Mouse (Mus musculus) mature B cell (primary cell): ENCODE data around the gene Pip5k1b.

Experiments used
- in situ Hi-C: fragments of 300-500 bp; cut with MboI; formaldehyde crosslinking; loops from 2 replicates; pipeline ENCODE4 v1.14.3; 2019

Gene Pip5k1b

DNA sequence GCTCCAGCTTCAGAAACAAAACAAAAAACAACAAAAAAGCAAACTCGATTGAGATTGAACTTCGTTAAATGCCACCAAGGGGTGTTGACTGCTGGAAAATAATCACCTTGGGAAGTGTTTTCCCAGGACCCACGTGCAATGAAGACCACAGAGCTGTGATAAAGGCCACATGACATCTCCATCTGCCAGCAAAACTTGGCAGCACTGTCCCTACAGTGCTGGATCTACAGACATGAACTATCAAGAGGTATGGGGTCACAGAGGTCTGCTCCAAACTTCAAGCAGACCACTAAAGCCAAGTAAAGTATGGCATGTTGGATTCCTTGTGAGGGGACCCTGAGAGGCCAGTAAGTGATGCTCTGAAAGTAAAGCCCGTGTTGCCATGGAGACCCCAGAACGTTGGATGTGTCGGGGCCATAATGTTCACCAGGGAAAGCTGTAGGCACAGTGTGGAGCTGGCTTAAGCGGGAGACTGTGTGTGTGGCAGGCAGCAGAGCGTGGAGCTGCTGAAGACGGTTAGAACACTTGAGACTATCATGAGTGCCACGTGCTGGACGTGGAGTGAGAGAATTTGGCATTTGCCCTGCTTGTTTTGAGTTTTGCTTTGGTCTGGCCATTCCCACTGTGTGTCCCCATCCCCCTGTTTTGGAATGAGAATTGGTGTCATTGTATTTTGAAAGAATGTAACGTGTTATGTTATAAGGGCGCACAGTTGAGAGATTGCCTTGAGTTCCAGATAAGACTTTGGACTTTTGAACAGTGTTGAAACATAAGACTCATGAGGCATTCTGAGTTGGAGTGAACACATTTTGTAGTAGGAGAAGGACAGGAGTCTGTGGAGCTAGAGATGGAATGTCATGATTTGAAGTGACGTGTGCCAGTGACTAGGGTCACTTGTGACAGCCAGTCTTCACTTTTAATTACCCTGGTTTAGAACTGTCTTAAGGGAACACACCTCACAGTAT is 12.0 kb downstream of the Pip5k1b start:
- in situ Hi-C loops: no loop called here

DNA sequence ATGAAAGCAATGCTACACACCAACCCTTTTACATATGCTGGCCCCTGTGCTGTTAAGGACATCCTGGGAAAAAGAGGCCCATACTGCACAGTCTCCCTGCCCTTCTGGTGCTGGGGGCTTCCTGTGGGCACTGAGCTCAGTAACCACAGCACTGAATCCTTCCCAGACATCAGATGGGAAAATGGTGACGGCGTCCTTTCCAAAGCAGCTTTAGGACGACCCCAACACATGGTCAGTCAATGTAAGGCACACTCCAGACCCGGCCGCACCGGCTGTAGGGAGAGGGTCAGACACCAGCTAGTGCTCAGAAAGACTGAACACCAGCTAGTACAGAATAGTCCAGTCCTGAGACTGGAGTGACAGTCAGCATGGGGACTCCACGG is 13.4 kb downstream of the Pip5k1b start:
- in situ Hi-C loops: no loop called here

DNA sequence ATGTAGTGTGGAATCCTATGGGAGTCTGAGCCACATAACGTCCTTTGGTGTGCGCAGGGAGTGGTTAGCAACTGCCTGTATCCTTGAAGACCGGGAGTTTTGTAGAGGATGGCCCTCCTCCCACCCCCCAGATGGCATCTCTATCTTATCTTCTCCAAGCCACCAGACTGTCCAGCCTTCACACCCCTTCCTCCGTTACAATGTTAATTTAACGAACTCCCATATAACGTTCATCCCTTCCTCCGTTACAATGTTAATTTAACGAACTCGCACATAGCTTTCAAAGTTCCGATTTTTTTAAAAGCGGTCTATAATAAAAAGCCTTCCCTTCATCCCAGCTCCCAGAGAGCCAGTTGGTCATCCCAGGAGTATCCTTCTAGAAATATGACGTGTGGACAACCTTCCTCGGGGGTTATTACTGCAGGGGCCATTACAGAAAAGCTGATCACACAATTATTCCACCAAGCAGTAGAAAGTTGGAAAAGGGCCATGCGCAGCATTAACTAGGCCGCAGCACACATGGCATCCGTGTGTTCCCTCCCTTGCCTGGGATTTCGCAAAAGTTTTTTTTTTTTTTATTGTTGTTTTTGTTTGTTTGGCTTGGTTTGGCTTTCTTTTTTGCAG is 13.9 kb downstream of the Pip5k1b start:
- in situ Hi-C loops: no loop called here

DNA sequence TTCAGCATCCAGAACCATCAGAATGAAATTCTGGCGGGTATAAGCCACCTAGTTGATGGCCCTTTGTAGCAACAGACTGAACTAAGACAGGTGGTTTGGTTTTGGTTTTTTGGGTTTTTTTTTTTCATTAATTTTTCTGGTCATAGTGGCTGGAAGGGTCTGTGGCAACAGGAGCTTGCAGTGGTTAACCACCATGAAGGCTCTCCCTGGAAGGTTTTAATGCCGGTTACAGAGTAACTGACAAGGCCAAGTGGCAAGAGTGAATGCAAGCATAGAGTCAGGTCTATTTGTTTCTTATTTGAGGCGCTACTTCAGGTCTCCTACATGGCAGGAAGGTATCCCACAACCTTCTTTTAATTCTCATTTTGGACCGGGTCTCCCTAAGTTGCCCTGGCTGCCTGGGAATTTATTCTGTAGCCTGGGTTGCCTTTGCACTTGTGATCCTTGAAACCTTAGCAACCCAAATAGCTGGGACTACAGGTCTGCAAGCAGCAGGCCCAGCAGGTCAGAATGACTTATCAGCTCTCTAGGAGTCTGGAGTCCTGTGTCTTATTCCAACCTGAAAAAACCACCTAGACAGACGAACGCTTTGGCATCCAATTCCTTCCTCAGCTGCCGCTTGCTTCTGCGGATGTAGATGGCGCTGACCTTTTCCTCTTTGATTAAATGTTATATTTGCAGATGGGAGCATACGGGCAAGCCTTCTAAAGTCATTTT is 14.6 kb downstream of the Pip5k1b start:
- in situ Hi-C loops: no loop called here

DNA sequence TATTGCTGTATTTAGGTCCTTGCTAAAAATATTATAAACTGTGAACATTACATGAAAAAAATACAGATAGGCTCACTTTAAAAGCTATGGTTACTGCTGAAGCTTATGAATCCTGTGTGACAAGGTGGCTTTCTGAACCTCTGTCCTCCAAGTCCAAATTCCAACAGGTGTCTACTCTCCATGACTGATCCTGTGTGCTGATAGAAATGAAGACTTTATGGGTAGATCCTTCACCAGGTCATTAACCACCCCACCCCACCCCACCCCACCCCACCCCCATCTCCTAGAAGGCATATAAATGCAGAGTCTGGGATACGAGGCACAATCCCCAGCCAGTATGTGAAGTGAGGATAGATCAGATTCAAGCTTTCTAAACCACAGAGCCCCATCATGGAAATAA is 16.6 kb downstream of the Pip5k1b start:
- in situ Hi-C loops: no loop called here

DNA sequence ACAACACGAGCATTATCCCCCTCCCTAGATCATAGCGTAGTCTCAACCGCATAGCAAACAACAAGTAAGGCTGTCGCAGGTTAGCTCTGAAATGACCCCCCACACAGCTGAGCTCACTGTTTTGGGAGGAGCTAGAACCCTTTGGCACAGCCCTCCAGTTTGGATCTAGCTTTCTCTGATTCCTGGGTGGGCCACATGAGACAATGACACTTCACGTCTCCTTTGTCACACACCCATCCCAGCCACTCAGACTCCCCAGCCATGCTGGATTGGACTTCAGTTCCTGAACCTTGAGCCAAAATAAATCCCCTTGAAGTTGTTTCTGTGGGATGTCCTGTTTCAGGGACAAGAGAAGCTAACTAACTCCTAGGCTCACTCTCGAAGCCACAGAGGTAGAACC is 17.5 kb downstream of the Pip5k1b start:
- in situ Hi-C loops: no loop called here

DNA sequence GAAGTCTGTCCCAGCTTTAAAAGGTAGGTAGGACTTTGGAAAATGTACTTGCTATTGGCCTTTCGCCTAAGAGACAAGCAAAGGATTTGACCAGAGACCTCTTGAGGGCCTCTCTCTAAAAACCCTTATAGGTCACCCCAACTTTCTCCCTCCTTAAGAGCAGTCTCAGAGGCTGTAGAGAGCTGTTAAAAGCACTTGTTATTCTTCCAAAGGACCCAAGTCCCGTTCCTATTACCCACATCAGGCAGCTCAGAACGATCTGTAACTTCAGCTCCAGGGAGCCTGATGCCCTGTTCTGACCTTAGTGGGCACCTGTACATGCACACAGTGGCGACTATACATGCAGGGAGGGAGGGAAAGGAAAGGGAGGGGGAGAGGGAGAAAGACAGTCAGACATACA is 18.0 kb downstream of the Pip5k1b start:
- in situ Hi-C loops: no loop called here

DNA sequence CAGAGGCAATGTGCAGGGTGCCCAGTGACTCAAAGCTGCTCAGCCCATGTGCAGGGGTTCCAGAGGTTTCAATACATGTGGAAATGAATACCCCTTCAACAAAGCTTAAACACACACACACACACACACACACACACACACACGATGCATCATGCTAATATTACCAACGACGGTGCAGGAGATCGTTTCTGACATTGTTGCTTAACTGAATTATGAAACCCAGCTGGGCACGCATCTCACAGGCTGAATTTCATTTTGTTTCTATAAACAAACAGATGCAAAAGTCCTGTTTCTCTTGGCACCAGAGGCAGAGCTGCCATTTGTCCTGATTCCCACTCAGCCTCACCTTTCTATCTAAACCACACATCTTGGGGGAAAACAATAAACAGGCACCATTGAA is 18.8 kb downstream of the Pip5k1b start:
- in situ Hi-C loops: no loop called here

DNA sequence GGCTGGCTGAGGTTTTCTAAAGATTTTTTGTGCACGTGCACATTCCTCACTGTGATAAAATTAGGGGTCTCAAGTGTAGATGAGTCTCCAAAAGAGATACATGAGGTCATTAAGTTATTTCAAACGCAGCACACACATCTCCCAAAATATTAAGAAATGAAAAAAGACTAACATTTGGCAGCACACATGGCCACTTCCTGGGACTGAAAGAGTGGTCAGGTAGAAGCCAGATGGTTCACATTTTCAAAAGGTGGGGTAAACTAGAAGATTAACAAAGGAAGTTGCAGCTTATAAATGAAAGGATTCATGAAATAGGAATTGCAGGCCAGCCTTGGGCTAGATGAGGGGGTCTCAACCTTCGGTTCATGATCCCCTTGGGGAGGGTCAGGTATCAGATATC is 19.4 kb downstream of the Pip5k1b start:
- in situ Hi-C loops: no loop called here

DNA sequence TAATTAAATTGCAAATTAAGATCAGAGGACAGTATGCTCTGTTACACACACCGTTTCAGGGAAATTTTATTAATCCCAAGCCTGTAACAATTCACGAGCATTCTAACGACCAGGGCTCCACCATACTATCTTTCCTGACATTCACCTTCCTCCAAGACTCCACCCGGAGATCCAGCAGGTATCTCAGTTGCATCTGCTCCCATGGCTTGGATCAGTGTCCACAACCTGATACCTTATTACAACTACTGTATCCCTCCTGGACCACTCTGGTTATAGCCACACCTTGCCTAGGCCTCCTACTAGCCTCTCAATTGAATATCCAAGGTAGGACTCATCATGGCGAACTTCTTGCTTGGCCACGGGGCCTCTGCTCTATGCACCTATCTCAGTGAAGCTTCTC is 20.5 kb downstream of the Pip5k1b start:
- in situ Hi-C loops: no loop called here

DNA sequence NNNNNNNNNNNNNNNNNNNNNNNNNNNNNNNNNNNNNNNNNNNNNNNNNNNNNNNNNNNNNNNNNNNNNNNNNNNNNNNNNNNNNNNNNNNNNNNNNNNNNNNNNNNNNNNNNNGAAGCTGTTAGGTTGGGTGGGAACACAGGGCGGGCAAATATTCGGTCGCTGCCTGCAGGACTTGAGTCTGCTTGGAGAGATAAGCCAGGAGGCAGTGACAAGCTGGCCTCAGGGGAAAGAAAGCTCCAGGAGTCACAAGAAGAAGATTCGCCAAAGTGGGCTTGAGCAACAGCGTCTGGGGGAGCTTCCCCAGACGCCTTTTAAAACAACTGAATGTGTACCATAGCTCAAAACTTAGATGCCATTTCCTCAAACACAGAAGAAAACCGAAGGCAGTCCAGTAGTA is 20.9 kb downstream of the Pip5k1b start:
- in situ Hi-C loops: no loop called here

DNA sequence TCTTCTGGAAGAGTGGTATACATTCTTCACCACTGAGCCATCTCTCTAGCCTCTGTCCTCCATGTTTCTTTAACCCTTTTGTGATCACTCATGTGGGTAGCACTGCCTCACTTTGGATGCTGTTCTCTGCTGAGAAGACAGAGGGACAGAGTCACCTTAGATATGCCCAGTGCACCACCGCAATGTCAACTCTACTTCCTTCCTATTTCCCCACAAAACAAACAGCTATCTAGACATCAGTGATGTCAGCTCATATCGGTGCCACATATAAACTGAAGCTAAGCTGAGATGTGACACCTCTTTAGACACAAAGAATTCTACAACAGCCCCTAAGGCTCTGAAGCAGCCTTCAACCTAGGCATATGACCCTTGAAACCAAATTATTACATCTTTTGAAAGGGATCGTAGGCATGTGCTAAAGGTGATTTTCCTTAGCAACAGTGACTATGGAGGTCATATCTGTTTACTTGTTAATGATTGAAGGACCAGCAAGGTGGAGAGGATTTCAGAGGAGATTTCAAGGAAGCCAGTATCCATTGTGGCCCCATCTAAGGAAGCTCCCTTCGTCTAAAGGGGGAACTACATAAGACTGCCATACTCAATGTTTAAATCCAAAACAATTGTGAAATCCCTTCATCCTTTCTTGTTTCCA is 26.6 kb downstream of the Pip5k1b start:
- in situ Hi-C loops: no loop called here

DNA sequence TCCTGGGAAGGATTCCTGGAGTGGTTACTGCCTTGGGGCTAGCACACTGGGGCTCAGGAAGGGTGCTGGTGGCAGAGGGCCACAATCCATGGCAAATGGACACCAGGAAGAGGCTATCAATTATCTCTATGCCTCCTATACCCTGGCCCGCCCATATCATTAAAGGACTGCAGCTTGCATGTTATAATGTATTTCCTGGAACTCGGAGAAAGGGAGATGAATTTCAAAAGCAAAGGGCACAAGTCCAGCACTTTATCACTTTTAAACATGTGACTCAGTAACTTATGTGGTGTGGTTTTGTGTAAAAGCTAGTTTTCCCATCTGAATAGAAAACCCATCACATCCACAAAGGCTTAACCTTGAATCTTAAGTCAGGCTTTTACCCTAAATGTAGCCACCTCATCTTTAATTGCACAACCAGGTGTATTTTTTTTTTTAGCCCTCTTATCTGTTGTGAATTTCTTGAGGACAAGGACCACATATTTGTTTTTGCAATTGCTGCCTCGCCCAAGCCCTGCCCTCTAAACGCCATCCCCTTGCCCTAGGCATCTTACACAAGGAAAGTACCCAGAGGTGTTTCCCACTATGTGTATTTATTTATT is 27.4 kb downstream of the Pip5k1b start:
- in situ Hi-C loops: no loop called here

DNA sequence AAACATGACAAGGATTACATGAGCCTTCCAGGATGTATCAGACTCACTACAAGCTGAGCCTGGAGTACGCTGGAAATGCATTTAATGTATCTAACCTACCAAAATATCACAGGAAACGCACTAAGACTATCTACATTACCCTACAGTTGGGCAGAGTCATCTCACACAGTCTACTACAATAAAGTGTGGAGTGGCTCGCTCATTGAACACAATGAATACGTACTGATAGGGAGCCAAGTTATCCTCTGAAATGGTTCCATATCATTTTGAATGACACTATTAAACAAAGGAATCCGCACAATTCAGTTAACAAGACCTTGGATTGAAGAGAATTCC is 28.1 kb downstream of the Pip5k1b start:
- in situ Hi-C loops: no loop called here

DNA sequence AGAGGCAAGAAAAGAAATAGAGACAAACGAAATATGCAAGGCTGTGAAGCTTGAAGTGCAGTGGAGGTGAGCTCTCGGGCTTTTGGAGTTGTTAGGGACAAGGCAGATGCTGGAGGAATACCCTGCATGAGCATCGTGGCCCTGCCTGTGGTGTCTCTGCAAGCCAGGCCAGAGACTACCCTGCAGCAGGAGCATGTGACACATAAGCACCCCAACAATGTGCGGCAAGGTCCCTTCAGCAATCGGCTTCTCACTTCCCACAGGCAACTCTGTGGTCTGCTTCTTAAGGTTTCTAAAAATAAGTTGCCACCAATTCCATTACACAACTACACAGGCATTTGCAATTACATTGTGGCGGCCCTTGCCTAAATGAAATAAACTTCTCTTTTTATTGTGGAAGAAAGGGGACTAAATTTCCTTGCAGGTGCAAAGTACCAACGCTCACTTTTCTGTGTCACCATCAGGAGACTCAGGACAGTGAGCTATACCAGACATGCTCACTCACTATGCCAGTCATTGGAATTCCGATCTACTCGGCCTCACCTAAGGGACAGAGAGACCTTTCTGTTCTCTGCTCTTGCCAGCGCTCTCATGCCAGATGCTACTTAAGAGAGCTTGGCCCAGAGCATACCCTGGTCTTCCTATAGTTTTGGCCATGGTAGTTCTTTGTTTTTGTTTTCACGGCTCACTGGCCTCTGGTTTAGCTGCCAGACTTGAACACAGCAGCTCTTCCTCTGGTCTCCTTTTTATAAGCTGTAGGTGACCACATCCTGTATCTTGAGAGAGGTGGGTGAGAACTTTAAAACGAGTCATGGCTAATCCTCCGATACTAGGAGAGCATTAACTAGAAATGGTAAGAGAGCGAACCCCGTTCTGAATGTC is 28.7 kb downstream of the Pip5k1b start:
- in situ Hi-C loops: no loop called here

DNA sequence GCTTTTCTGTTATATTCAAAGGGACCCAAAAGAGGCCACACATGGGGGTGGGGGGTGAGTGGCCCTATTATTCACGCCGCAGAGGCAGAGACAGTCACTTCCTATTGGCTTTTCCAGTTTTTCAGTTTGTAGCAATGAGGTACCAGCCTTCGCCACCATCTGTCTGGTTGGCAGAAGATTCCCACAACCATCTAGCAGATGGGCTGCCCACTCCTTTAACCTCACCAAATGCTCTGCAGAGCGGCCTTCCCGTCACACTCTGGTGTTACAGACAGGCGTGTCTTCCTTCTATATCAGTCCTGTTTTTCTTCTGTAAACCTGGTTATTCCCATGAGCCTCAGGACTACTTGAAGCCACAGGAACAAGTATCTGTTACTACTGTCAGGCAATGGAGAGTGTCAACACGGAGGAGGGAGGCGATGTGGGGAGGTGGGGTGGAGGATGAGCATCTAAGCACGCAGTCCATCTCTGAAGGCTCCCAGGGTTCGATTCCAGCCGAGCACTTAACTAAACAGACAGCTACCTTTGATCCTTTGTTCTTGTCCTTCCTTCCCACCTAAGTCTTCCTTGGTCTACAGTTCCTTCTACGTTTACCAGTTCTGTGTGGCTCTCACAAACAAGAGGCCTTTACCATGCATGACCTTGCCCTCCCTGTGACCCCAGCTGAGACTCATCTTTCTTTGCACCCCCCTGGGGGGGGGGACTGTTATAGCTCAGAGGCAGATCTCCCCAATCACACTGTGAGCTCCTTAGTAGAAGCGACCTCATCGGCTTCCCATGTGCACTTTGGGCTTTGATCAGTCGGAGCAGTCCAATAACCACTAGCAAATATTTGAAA is 32.0 kb downstream of the Pip5k1b start:
- in situ Hi-C loops: no loop called here

DNA sequence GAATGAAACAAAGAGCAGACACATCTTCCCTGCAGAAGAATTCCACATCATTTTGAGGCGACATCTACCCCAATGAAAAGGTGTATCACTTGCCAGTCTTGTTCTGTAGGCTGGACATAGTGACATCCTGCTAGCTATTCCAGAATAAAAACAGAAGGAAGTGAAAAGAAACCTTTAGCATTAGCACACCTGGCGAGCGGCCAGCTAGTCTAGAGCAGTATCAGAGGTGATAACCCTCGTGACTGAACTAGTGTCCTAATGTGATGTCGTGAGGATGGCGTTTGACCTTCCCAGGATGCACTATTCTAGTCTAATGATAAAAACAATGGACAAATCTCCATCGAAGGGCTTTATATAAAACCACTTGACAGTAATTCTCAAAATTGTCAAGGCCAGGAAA is 33.7 kb downstream of the Pip5k1b start:
- in situ Hi-C loops: no loop called here

DNA sequence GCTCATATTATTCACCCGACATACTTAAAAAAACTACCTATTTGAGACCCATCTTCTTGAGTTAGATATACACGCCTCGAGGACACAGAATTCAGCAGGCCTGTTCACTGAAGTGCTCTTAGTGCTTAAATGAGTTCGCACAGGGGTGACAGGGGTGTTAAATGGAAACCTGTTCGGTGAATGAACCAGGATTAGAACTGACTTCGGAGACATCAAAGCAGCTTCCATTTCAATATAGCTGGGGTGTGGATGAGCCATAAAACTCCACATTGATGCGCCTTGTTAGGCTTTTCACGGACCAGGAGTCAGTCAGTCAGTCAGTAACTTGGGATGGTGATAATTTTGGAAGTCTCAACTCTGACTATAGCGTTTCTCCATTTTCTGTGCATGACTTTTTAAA is 34.5 kb downstream of the Pip5k1b start:
- in situ Hi-C loops: no loop called here

DNA sequence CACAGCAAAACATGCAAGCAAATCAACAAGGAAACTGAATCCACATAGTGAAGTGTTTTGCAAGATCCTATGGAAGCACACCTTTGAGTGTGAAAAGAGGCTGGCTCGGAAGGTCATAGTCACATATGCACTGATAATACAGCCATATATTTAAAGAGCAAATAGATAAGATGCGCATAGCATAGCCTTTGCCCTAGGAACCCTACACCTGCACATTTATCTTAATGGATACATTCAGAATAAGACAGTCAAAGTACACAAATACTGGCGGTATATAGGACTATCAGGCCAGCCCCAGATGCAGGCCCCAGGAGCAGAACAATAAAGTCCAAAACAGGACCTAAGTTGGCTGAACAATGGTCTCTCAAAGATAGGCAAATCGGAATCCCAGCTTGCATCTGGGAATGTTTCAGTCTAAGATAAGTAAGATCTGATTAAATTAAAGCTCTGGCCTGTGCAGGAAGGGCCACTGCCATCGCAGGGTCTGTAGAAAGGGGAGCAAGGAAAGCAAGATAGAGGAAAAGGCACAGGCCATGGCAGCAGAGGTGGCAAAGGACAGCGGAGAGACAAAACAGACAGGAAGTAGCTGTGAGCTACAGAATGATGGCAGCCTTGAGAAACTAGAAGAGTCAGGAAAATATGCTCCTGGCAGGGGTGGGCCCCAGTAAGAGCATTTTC is 35.8 kb downstream of the Pip5k1b start:
- in situ Hi-C loops: no loop called here

DNA sequence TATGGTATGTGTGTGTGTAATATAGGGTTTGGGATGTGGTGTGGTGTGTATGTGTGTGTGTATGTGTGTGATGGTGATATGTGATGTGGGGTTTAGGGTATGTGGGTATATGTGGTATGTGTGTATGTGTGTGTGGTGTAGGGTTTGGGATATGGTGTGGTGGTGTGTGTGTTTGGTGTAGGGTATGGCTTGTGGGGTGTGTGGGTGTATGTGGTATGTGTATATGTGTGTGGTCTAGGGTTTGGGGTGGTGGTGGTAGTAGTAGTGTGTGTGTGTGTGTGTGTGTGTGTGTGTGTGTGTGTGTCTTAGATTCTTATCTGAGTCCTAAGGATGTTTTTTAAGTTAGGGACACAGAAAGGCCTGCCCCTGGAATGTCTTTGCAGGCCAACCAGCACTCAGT is 37.3 kb downstream of the Pip5k1b start:
- in situ Hi-C loops: no loop called here
